Mouse (Mus musculus): Measurements from ENCODE around the gene Rab44. TPM values are rescaled to one million over a fixed set of nuclear protein-coding genes. Genes with fewer than 3 reads are reported as not detected.

Rab44 gene
- polyA plus RNA-seq, 1 experiment = 4.9 TPM

DNA sequence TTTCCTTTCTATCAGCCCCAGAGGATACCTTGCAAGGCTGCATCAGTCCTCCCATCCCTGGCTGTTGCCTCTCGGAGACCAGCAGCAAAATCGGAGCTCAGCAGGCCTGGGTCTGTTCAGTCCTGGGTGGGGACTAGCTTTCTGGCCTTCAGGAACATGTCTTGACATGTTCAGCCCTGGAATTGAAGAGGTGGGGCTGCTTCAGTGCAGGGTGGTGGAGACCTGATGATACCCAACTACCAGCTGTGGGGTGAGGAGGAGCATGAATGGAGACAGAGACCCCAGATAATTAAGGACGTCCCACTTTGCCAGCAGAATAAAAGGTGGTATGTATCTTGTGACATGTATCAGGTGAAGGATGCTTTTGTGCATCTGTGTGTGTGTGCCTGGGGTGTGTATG lies 23.2 kb upstream of the Rab44 start, which contains the start of gene Cdkn1a:
Cdkn1a (plus strand) TSS at position 201 of the 400 bp plus-strand sequence.
- H3K4me3 ChIP-seq (ENCODE audit: extremely low read depth, insufficient read depth, insufficient read length) = no peak within 1 kb of the TSS

DNA sequence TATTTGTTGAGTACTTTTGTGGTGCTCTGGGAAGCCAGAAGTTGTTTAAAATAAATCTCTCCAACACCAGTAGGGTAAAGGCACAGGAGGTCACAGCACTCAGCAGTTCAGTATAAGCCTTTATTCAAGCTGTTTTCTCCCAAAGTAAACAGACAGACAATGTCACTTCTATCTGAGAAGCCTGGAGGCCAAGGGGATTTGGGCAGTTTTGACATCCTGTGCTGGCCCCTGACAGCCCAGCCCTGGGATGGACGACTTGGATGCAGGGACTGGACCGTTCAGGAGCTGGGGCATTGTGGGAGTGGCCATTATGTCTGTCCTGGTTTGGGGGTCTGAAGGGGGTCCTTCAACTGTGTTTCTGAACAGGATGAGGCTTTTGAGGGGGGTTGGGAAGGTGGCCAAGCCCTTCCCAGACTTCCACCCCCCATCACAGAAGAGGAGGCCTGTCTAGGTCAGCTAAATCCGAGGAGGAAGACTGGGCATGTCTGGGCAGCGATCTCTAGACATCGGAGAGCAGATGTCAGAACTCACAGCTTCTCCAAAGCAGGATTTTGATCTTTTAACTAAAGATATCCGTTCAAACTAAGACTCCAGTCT lies 22.5 kb upstream of the Rab44 start:
- no peak for TF ChIP-seq CTCF (IDR thresholded peaks at IDR 0.05; ENCODE audit: extremely low read depth, insufficient read depth, insufficient read length, insufficient replicate concordance)
- WGBS = 76% methylated on average over 6 of the region's 6 CpGs

More for the DNA sequence above, 23.2 kb upstream of the Rab44 start, which contains the start of gene Cdkn1a:
- H3K27me3 ChIP-seq (ENCODE audit: control insufficient read depth, insufficient read depth, low read length) = peaks cover 5% of the 10 kb centered on the region
- TF ChIP-seq CTCF (IDR thresholded peaks at IDR 0.05; ENCODE audit: extremely low read depth, insufficient read depth, insufficient read length, insufficient replicate concordance) (no peak), POLR2A (IDR thresholded peaks at IDR 0.05; ENCODE audit: low read depth, low read length) (no peak)
- WGBS = 88% methylated on average over 3 of the region's 3 CpGs
- no peak within 1 kb of the TSS for H3K27ac ChIP-seq (ENCODE audit: insufficient read depth, low read length)
- H3K36me3 ChIP-seq (ENCODE audit: control insufficient read depth, insufficient read depth, low read length) = no peaks in the 10 kb centered on the region
- no peak for DNase-seq (ENCODE audit: low read depth in 1 of 2, low spot score in 2 of 2)
- peaks cover 13% of the 10 kb centered on the region for H3K4me1 ChIP-seq (ENCODE audit: control insufficient read depth, insufficient read depth, insufficient read length)

DNA sequence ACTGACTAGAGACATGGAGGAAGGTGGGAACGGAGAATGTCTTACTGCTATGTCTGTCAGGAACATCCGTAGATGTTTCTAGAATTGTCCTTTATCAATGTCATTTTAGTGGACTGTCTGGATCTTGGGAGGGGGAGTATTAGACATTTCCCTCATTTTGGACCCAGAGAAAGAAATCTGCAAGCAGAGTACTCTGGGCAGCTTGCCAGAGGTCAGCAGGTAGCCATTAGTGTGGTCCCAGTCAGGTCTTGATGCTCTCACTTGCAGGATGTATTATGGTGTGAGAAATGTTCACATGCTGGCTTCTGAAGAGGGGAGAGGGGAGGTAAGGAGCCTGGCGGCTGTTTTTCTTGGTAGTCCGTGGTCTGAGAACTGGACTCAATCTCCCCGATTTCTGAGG lies 21.4 kb upstream of the Rab44 start:
- H3K4me3 ChIP-seq (ENCODE audit: extremely low read depth, insufficient read depth, insufficient read length) = no peak overlapping the region
- no peaks in the 10 kb centered on the region for H3K36me3 ChIP-seq (ENCODE audit: control insufficient read depth, insufficient read depth, low read length)
- no peak for TF ChIP-seq POLR2A (IDR thresholded peaks at IDR 0.05; ENCODE audit: low read depth, low read length)
- no peak for TF ChIP-seq CTCF (IDR thresholded peaks at IDR 0.05; ENCODE audit: extremely low read depth, insufficient read depth, insufficient read length, insufficient replicate concordance)
- H3K4me1 ChIP-seq (ENCODE audit: control insufficient read depth, insufficient read depth, insufficient read length) = peaks cover 13% of the 10 kb centered on the region
- H3K27ac ChIP-seq (ENCODE audit: insufficient read depth, low read length) = no peak overlapping the region
- WGBS = 73% methylated on average over 5 of the region's 5 CpGs
- no peak for DNase-seq (ENCODE audit: low read depth in 1 of 2, low spot score in 2 of 2)
- peaks cover 5% of the 10 kb centered on the region for H3K27me3 ChIP-seq (ENCODE audit: control insufficient read depth, insufficient read depth, low read length)

More for the DNA sequence above, 22.5 kb upstream of the Rab44 start:
- H3K27ac ChIP-seq (ENCODE audit: insufficient read depth, low read length) = no peak overlapping the region
- H3K36me3 ChIP-seq (ENCODE audit: control insufficient read depth, insufficient read depth, low read length) = no peaks in the 10 kb centered on the region
- H3K27me3 ChIP-seq (ENCODE audit: control insufficient read depth, insufficient read depth, low read length) = peaks cover 5% of the 10 kb centered on the region
- DNase-seq (ENCODE audit: low read depth in 1 of 2, low spot score in 2 of 2) = no peak
- peaks cover 13% of the 10 kb centered on the region for H3K4me1 ChIP-seq (ENCODE audit: control insufficient read depth, insufficient read depth, insufficient read length)
- no peak overlapping the region for H3K4me3 ChIP-seq (ENCODE audit: extremely low read depth, insufficient read depth, insufficient read length)

DNA sequence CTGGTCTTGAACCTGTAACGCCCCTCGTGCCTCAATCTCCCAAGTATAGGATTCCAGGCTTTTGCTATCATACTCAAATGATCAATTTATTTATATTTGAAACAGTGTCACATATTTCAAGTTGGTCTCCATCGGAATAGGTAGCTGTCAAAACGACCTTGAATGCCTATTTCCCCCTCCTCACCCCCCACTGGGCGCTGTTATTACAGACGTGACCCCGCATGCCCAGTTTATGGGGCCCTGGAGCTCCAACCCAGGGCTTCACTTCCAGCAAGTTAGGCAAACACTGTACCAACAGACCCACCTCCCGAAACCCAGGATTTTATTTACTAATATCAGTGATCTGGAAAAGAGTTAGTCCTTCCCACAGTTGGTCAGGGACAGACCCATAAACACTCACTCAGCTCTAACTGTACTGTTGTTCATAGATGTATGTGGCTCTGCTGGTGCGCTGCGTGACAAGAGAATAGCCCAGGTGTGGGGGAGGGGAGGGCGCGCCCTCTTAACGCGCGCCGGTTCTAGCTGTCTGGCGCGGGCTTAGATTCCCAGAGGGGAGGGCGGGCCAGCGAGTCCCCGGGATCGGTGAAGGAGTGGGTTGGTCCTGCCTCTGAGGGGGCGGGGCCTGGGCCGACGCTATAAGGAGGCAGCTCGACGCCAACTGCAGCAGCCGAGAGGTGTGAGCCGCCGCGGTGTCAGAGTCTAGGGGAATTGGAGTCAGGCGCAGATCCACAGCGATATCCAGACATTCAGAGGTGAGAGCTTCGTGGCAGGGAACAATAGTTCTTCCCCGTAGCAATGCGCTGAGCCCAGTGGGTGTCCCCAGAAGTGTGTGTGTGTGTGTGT lies 20.6 kb upstream of the Rab44 start:
- Histone ChIP-seq H3K4me3 (ENCODE audit: extremely low read depth, insufficient read depth, insufficient read length) (peak overlapping the region; percentile 68), H3K4me1 (ENCODE audit: control insufficient read depth, insufficient read depth, insufficient read length) (peaks cover 13% of the 10 kb centered on the region), H3K27me3 (ENCODE audit: control insufficient read depth, insufficient read depth, low read length) (peaks cover 5% of the 10 kb centered on the region), H3K27ac (ENCODE audit: insufficient read depth, low read length) (no peak overlapping the region), H3K36me3 (ENCODE audit: control insufficient read depth, insufficient read depth, low read length) (no peaks in the 10 kb centered on the region)
- peak in 1 of 2 experiments; percentile 63 for DNase-seq (ENCODE audit: low read depth in 1 of 2, low spot score in 2 of 2)
- 18% methylated on average over 36 of the region's 36 CpGs for WGBS
- TF ChIP-seq POLR2A (IDR thresholded peaks at IDR 0.05; ENCODE audit: low read depth, low read length) (no peak), CTCF (IDR thresholded peaks at IDR 0.05; ENCODE audit: extremely low read depth, insufficient read depth, insufficient read length, insufficient replicate concordance) (no peak)

DNA sequence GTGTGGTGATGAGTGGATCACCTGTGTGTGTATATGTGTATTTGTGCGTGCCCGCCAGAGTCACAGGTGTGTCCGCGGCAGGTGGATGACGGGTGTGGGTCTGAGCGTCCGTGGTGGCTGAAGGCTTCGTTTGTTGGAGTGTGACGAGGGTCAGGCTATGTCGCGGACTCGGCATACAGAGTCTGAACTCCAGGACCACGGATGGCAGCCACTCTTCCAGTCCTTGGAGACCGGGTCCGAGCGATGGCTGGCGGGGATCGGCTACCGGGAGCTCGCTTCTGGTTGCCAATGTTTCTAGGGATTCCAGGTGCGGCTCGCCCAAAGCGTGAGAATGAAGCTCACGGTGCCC lies 20.0 kb upstream of the Rab44 start:
- under 1% methylated on average over 24 of the region's 24 CpGs for WGBS
- Histone ChIP-seq H3K27ac (ENCODE audit: insufficient read depth, low read length) (no peak overlapping the region), H3K4me1 (ENCODE audit: control insufficient read depth, insufficient read depth, insufficient read length) (peaks cover 13% of the 10 kb centered on the region)

DNA sequence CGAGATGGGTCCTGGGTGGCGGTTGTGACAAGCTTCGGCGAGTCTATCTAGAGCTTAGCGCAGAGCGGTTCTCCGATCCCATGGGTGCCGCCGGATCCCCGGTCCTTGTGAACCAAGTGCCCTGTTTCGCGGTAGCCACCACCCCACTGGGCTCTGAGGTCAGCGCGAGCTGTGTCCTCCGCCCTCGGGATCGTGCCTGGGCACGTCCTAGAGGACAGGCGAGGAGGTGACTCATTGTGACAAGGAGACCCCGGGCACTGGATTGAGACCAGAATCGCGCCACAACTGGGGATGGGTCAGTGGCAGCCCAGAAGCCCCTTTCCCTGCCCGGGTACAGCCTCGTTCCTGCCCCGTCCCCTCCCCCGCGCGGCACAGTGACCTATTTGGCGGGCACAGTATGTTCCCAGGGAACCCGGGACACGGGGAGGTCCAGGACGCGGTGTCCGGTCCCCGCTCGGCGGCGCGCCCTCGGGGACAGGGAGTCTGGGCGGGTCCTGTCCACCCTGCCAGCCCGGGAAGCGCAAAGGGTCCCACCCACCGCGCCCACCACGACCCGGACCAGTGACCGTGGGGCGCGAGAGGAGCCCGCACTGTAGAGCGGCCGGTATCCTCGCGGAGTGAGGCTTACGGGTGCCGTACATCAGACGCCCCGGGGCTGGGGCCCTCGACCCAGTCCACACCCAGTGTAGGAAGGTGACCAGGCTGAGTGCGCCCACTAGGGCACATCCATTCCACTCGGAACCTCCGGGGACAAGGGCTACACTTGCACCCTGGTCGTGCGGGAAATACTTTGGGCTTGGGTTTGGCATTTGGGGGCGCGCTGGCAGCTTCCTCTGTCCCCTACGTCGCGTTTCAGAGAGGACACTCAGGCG lies 19.4 kb upstream of the Rab44 start:
- peaks cover 5% of the 10 kb centered on the region for H3K27me3 ChIP-seq (ENCODE audit: control insufficient read depth, insufficient read depth, low read length)
- H3K4me1 ChIP-seq (ENCODE audit: control insufficient read depth, insufficient read depth, insufficient read length) = peaks cover 13% of the 10 kb centered on the region
- H3K4me3 ChIP-seq (ENCODE audit: extremely low read depth, insufficient read depth, insufficient read length) = peak overlapping the region; percentile 68
- no peaks in the 10 kb centered on the region for H3K36me3 ChIP-seq (ENCODE audit: control insufficient read depth, insufficient read depth, low read length)
- no peak for DNase-seq (ENCODE audit: low read depth in 1 of 2, low spot score in 2 of 2)
- no peak overlapping the region for H3K27ac ChIP-seq (ENCODE audit: insufficient read depth, low read length)
- TF ChIP-seq CTCF (IDR thresholded peaks at IDR 0.05; ENCODE audit: extremely low read depth, insufficient read depth, insufficient read length, insufficient replicate concordance) = no peak
- no peak for TF ChIP-seq POLR2A (IDR thresholded peaks at IDR 0.05; ENCODE audit: low read depth, low read length)
- WGBS = under 1% methylated on average over 70 of the region's 71 CpGs

More for the DNA sequence above, 20.0 kb upstream of the Rab44 start:
- H3K36me3 ChIP-seq (ENCODE audit: control insufficient read depth, insufficient read depth, low read length) = no peaks in the 10 kb centered on the region
- H3K27me3 ChIP-seq (ENCODE audit: control insufficient read depth, insufficient read depth, low read length) = peaks cover 5% of the 10 kb centered on the region
- H3K4me3 ChIP-seq (ENCODE audit: extremely low read depth, insufficient read depth, insufficient read length) = peak overlapping the region; percentile 68
- DNase-seq (ENCODE audit: low read depth in 1 of 2, low spot score in 2 of 2) = no peak
- no peak for TF ChIP-seq CTCF (IDR thresholded peaks at IDR 0.05; ENCODE audit: extremely low read depth, insufficient read depth, insufficient read length, insufficient replicate concordance)
- no peak for TF ChIP-seq POLR2A (IDR thresholded peaks at IDR 0.05; ENCODE audit: low read depth, low read length)

Data from spleen, adult 2 months (tissue).